In genomic region chr9:121029786-121030185, GRCm38 (mm10) we compare ENCODE assay signal across 14 mouse cellular contexts.
DNase-seq lines count a peak whose midpoint lies in the region; ATAC-seq and TF ChIP-seq lines count a peak whose summit lies in the region.
"Had no signal": no experiment of that assay in that cellular context is flagged by ENCODE, and none has a peak within 500 bp of the region (broad histone marks: within the 10 kb centered on the region; RNA-seq: fewer than 3 reads in every experiment).

No protein-coding gene starts in this region.

- ATAC-seq in intestine, postnatal 0 days = no peak
- no peak for ATAC-seq in intestine, embryonic 15.5 days
- no peak for ATAC-seq in neural tube, embryonic 11.5 days (ENCODE audit: insufficient read depth, low FRiP score, low TSS enrichment)
- ATAC-seq in neural tube, embryonic 15.5 days (ENCODE audit: low FRiP score) = no peak
- peak; percentile 43; the same call in 1 of the 2 replicates for ATAC-seq in stomach, embryonic 15.5 days (ENCODE audit: insufficient read depth, low FRiP score, low read depth)
- ATAC-seq in inflammation-experienced regulatory T-cells, adult 6 months = no peak
- ATAC-seq: activated CD4-positive, CD25-positive, alpha-beta regulatory T cell, adult 4 months; CD4-positive, CD25-positive, alpha-beta regulatory T cell, adult 4 months had no signal

- WGBS in intestine, postnatal 0 days = 61% methylated on average over 9 of the region's 9 CpGs
- 57% methylated on average over 9 of the region's 9 CpGs for WGBS in intestine, embryonic 15.5 days
- 44% methylated on average over 9 of the region's 9 CpGs for WGBS in neural tube, embryonic 11.5 days
- WGBS in neural tube, embryonic 15.5 days = 39% methylated on average over 9 of the region's 9 CpGs
- 53% methylated on average over 9 of the region's 9 CpGs for WGBS in stomach, embryonic 15.5 days

- H3K36me3 ChIP-seq in intestine, postnatal 0 days (ENCODE audit: control insufficient read depth, insufficient read depth) = no peaks in the 10 kb centered on the region
- no peaks in the 10 kb centered on the region for H3K36me3 ChIP-seq in intestine, embryonic 15.5 days
- H3K36me3 ChIP-seq in neural tube, embryonic 11.5 days (ENCODE audit: control insufficient read depth, insufficient read depth, low read length) = no peaks in the 10 kb centered on the region; the same call in 1 of the 2 replicates
- H3K36me3 ChIP-seq in neural tube, embryonic 15.5 days = no peaks in the 10 kb centered on the region
- no peaks in the 10 kb centered on the region for H3K36me3 ChIP-seq in stomach, embryonic 15.5 days
- H3K36me3 ChIP-seq: liver, embryonic 13.5 days had no signal

- no peak overlapping the region for H3K4me2 ChIP-seq in intestine, postnatal 0 days (replicated peaks; ENCODE audit: low read depth)
- no peak overlapping the region for H3K4me2 ChIP-seq in intestine, embryonic 15.5 days (replicated peaks)
- H3K4me2 ChIP-seq in neural tube, embryonic 11.5 days (ENCODE audit: low read depth) = no peak overlapping the region
- H3K4me2 ChIP-seq in neural tube, embryonic 15.5 days = no peak overlapping the region
- H3K4me2 ChIP-seq in stomach, embryonic 15.5 days = no peak overlapping the region
- H3K4me2 ChIP-seq: liver, embryonic 13.5 days had no signal

- TF ChIP-seq CTCF in intestine, postnatal 0 days (IDR thresholded peaks at IDR 0.05; ENCODE audit: low read depth) = peak; percentile 47

- no peak overlapping the region for H3K9ac ChIP-seq in intestine, postnatal 0 days (ENCODE audit: low read depth, low read length)
- H3K9ac ChIP-seq in intestine, embryonic 15.5 days = no peak overlapping the region
- H3K9ac ChIP-seq in neural tube, embryonic 11.5 days (ENCODE audit: low read length) = no peak overlapping the region
- H3K9ac ChIP-seq in neural tube, embryonic 15.5 days (replicated peaks) = no peak overlapping the region
- no peak overlapping the region for H3K9ac ChIP-seq in stomach, embryonic 15.5 days
- H3K9ac ChIP-seq: liver, embryonic 13.5 days had no signal

- no peaks in the 10 kb centered on the region for H3K4me1 ChIP-seq in intestine, postnatal 0 days (replicated peaks; ENCODE audit: control insufficient read depth, insufficient read depth, low read length)
- no peaks in the 10 kb centered on the region for H3K4me1 ChIP-seq in intestine, embryonic 15.5 days (replicated peaks)
- 0 out of 2 replicates have a peak, but pooled peaks cover 8% of the 10 kb centered on the region for H3K4me1 ChIP-seq in neural tube, embryonic 11.5 days (ENCODE audit: control insufficient read depth, insufficient read depth, low read length)
- peaks cover 3% of the 10 kb centered on the region; the same call in 1 of the 2 replicates for H3K4me1 ChIP-seq in neural tube, embryonic 15.5 days
- H3K4me1 ChIP-seq in stomach, embryonic 15.5 days = no peaks in the 10 kb centered on the region
- H3K4me1 ChIP-seq: liver, embryonic 13.5 days had no signal

- no peaks in the 10 kb centered on the region for H3K27me3 ChIP-seq in intestine, postnatal 0 days (replicated peaks; ENCODE audit: control insufficient read depth, insufficient read depth, low read length)
- H3K27me3 ChIP-seq in intestine, embryonic 15.5 days (replicated peaks) = no peaks in the 10 kb centered on the region
- H3K27me3 ChIP-seq in neural tube, embryonic 11.5 days (ENCODE audit: control insufficient read depth, insufficient read depth, low read length) = no peaks in the 10 kb centered on the region
- H3K27me3 ChIP-seq in neural tube, embryonic 15.5 days (replicated peaks) = no peaks in the 10 kb centered on the region
- H3K27me3 ChIP-seq in stomach, embryonic 15.5 days (replicated peaks) = no peaks in the 10 kb centered on the region
- H3K27me3 ChIP-seq: liver, embryonic 13.5 days had no signal

- H3K9me3 ChIP-seq in intestine, postnatal 0 days (ENCODE audit: control insufficient read depth) = no peaks in the 10 kb centered on the region
- H3K9me3 ChIP-seq in intestine, embryonic 15.5 days = no peaks in the 10 kb centered on the region
- H3K9me3 ChIP-seq in neural tube, embryonic 11.5 days (ENCODE audit: control insufficient read depth, low read length) = no peaks in the 10 kb centered on the region
- no peaks in the 10 kb centered on the region for H3K9me3 ChIP-seq in neural tube, embryonic 15.5 days (replicated peaks)
- H3K9me3 ChIP-seq in stomach, embryonic 15.5 days = no peaks in the 10 kb centered on the region
- H3K9me3 ChIP-seq: liver, embryonic 13.5 days had no signal

- H3K27ac ChIP-seq in intestine, postnatal 0 days (ENCODE audit: low read depth, low read length) = no peak overlapping the region
- no peak overlapping the region for H3K27ac ChIP-seq in intestine, embryonic 15.5 days
- no peak overlapping the region for H3K27ac ChIP-seq in neural tube, embryonic 11.5 days (ENCODE audit: low read depth, low read length)
- H3K27ac ChIP-seq in neural tube, embryonic 15.5 days (replicated peaks) = no peak overlapping the region
- no peak overlapping the region; the same call in 1 of the 2 replicates for H3K27ac ChIP-seq in stomach, embryonic 15.5 days
- H3K27ac ChIP-seq: liver, embryonic 13.5 days had no signal

- H3K4me3 ChIP-seq in intestine, postnatal 0 days (ENCODE audit: low read depth, low read length) = no peak overlapping the region
- H3K4me3 ChIP-seq in intestine, embryonic 15.5 days (replicated peaks) = no peak overlapping the region
- no peak overlapping the region for H3K4me3 ChIP-seq in neural tube, embryonic 11.5 days (ENCODE audit: low read depth, low read length)
- H3K4me3 ChIP-seq in neural tube, embryonic 15.5 days (replicated peaks) = no peak overlapping the region
- no peak overlapping the region for H3K4me3 ChIP-seq in stomach, embryonic 15.5 days (replicated peaks)
- H3K4me3 ChIP-seq: liver, embryonic 13.5 days; myocyte had no signal

- peak; percentile 29 for DNase-seq in neural tube, embryonic 11.5 days (ENCODE audit: low spot score)
- peak; percentile 47 for DNase-seq in adrenal gland, postnatal 25 days
- DNase-seq in right cerebral cortex, postnatal 36 days (ENCODE audit: low spot score in 2 of 2) = no peak
- DNase-seq: gastrocnemius, postnatal 36 days; liver, embryonic 13.5 days; lung, postnatal 4 days had no signal

Comparison
In these comparisons a context has a peak if more than half of its experiments do, and no peak if none do; other contexts are left out.
1. DNase-seq: peak in neural tube, embryonic 11.5 days (single experiment) and adrenal gland, postnatal 25 days (single experiment); none in right cerebral cortex, postnatal 36 days (0 of 2).